Mouse (Mus musculus): ENCODE data around the gene Gpx1. TPM values are rescaled to one million over a fixed set of nuclear protein-coding genes. Genes with fewer than 3 reads are reported as not detected.

Gpx1 gene
- total and polyA plus RNA-seq, 2 experiments: 5,348 to 8,357 TPM

DNA sequence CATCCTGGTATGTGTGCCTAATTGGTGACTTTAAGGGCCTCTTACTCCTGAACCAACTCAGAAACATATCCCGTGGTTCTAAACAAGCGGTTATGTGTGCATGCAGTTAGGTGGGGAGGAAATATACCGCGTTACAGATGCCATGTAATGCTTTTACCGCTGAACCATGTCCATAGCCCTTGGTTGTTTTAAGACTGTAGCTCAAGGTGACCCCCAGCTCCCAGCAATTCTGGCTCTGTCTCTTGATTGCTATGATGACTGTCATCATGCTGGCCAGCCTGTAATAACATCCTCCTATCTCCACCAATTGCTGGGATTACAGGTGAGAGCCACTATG, 2.4 kb downstream of the Gpx1 start:
- peak; percentile 78 for DNase-seq (ENCODE audit: extremely low read depth, low read depth, low spot score)
- peaks cover 13% of the 10 kb centered on the region for H3K36me3 ChIP-seq (ENCODE audit: control insufficient read depth, insufficient read depth, low read length)
- peak overlapping the region; percentile 99 for H3K27ac ChIP-seq (replicated peaks; ENCODE audit: insufficient read depth, low read depth, low read length)
- peaks cover 4% of the 10 kb centered on the region; the same call in 1 of the 2 replicates for H3K79me2 ChIP-seq (ENCODE audit: control insufficient read depth, insufficient read depth, low read length)
- peak overlapping the region; percentile 86 for H3K4me3 ChIP-seq (ENCODE audit: insufficient read depth, low read depth, low read length)
- H3K4me1 ChIP-seq (ENCODE audit: control insufficient read depth, insufficient read depth, low read length): peaks cover 25% of the 10 kb centered on the region
- peak overlapping the region; percentile 93 for H3K9ac ChIP-seq (ENCODE audit: low read depth, low read length)
- no peak for TF ChIP-seq CTCF (IDR thresholded peaks at IDR 0.05; ENCODE audit: low read depth, low read length)
- TF ChIP-seq POLR2A (IDR thresholded peaks at IDR 0.05; ENCODE audit: extremely low read depth, insufficient read depth, low read length): no peak
- 19% methylated on average over 5 of the region's 5 CpGs for WGBS
- H3K27me3 ChIP-seq (ENCODE audit: control insufficient read depth, insufficient read depth, low read length): no peaks in the 10 kb centered on the region

DNA sequence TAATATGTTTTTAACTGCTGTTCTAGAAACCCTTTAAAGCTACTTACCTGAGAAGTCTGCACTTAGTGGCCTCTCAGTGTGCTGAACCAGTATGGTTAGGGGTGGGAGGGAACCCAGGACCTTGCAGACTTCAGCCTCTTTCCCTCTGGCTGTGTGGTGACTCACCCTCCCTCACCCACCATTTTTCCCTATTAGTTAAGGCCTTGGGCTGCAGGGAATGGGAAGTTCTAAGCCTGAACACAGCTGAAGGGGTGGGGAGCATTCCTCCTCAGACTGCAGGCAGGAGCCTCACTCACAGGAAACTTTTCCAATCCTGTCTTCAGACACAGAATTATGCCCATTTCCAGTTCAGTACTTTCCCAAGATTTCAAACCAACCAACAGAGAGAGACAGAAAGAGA, 3.1 kb downstream of the Gpx1 start:
- no peak for DNase-seq (ENCODE audit: extremely low read depth, low read depth, low spot score)
- H3K27me3 ChIP-seq (ENCODE audit: control insufficient read depth, insufficient read depth, low read length): no peaks in the 10 kb centered on the region
- peak overlapping the region; percentile 86 for H3K4me3 ChIP-seq (ENCODE audit: insufficient read depth, low read depth, low read length)
- peaks cover 4% of the 10 kb centered on the region; the same call in 1 of the 2 replicates for H3K79me2 ChIP-seq (ENCODE audit: control insufficient read depth, insufficient read depth, low read length)
- H3K4me1 ChIP-seq (ENCODE audit: control insufficient read depth, insufficient read depth, low read length): peaks cover 25% of the 10 kb centered on the region
- H3K9ac ChIP-seq (ENCODE audit: low read depth, low read length): peak overlapping the region; percentile 68
- peak overlapping the region; percentile 99 for H3K27ac ChIP-seq (replicated peaks; ENCODE audit: insufficient read depth, low read depth, low read length)
- peaks cover 12% of the 10 kb centered on the region for H3K36me3 ChIP-seq (ENCODE audit: control insufficient read depth, insufficient read depth, low read length)
- TF ChIP-seq CTCF (IDR thresholded peaks at IDR 0.05; ENCODE audit: low read depth, low read length) (no peak), POLR2A (IDR thresholded peaks at IDR 0.05; ENCODE audit: extremely low read depth, insufficient read depth, low read length) (no peak)

DNA sequence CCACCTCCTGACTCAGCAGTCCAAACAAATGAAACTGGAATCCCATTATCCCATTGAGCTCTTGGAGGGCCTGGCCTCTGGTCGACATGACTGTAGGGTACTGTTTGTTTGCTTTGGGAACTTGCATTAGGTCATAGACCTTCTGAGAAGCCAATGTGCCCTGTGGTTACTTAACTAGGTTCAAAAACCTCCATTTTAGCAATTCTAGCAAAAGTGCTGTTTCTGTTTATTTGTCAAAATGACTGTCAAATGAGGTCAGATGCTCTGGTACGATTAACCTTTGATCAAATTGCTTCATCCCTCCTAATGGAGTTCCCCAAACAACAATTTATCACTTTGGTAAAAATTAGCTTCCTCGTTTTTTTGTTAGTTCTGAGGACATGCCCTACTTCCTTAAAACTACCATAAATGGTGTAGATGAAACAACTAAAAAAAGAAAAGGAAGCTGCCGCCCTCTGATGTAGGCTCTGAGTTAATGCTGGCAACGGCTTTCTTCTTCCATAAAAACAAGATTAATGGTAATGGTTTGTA, 3.7 kb downstream of the Gpx1 start:
- Histone ChIP-seq H3K27me3 (ENCODE audit: control insufficient read depth, insufficient read depth, low read length) (no peaks in the 10 kb centered on the region), H3K79me2 (ENCODE audit: control insufficient read depth, insufficient read depth, low read length) (peaks cover 4% of the 10 kb centered on the region; the same call in 1 of the 2 replicates), H3K27ac (replicated peaks; ENCODE audit: insufficient read depth, low read depth, low read length) (peak overlapping the region; percentile 99), H3K9ac (ENCODE audit: low read depth, low read length) (no peak overlapping the region), H3K4me1 (ENCODE audit: control insufficient read depth, insufficient read depth, low read length) (peaks cover 25% of the 10 kb centered on the region), H3K36me3 (ENCODE audit: control insufficient read depth, insufficient read depth, low read length) (peaks cover 12% of the 10 kb centered on the region), H3K4me3 (ENCODE audit: insufficient read depth, low read depth, low read length) (no peak overlapping the region)
- TF ChIP-seq CTCF (IDR thresholded peaks at IDR 0.05; ENCODE audit: low read depth, low read length) (no peak), POLR2A (IDR thresholded peaks at IDR 0.05; ENCODE audit: extremely low read depth, insufficient read depth, low read length) (no peak)
- DNase-seq (ENCODE audit: extremely low read depth, low read depth, low spot score): peak; percentile 100
- WGBS: under 1% methylated on average over 5 of the region's 5 CpGs

DNA sequence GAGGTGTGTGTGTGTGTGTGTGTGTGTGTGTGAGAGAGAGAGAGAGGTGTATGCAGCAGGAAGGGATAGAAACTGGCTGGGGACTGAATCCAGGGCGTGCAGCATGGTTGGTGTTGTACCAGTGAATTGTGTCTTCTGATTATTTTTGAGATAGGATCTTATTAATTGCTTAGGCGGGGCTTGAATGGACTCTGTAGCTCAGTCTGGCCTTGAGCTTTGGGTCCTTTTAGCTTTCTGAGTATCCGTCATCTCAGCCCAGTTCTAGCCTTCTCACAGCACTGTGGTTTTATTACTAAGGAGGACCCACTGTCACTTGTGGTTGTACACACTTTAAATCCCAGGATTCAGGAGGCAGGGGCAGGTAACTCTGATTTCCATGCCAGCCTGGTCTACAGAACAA, 4.6 kb downstream of the Gpx1 start:
- TF ChIP-seq CTCF (IDR thresholded peaks at IDR 0.05; ENCODE audit: low read depth, low read length): no peak
- Histone ChIP-seq H3K79me2 (ENCODE audit: control insufficient read depth, insufficient read depth, low read length) (peaks cover 4% of the 10 kb centered on the region; the same call in 1 of the 2 replicates), H3K4me1 (ENCODE audit: control insufficient read depth, insufficient read depth, low read length) (peaks cover 25% of the 10 kb centered on the region), H3K27ac (replicated peaks; ENCODE audit: insufficient read depth, low read depth, low read length) (peak overlapping the region; percentile 90), H3K9ac (ENCODE audit: low read depth, low read length) (peak overlapping the region; percentile 54), H3K36me3 (ENCODE audit: control insufficient read depth, insufficient read depth, low read length) (peaks cover 10% of the 10 kb centered on the region), H3K27me3 (ENCODE audit: control insufficient read depth, insufficient read depth, low read length) (no peaks in the 10 kb centered on the region), H3K4me3 (ENCODE audit: insufficient read depth, low read depth, low read length) (no peak overlapping the region)
- 36% methylated on average over 3 of the region's 3 CpGs for WGBS
- DNase-seq (ENCODE audit: extremely low read depth, low read depth, low spot score): peak; percentile 68

DNA sequence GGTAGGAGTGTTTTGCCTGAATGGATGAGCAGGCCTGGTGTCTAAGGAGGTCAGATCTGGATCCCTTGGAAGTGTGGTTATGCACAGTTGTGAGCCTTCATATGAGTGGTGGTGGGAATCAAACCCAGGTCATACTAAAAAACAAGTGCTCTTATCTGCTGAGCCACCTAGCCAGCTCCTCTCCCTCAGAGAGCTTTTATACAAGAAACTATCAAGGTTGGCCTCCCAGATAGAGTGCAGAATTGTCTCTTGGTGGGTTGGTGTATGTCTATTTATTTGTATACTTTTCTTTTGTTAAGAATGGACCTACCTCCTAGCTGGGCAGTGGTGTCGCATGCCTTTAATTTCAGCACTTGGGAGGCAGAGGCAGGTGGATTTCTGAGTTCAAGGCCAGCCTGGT, 5.1 kb downstream of the Gpx1 start:
- Histone ChIP-seq H3K79me2 (ENCODE audit: control insufficient read depth, insufficient read depth, low read length) (peaks cover 4% of the 10 kb centered on the region; the same call in 1 of the 2 replicates), H3K36me3 (ENCODE audit: control insufficient read depth, insufficient read depth, low read length) (peaks cover 10% of the 10 kb centered on the region), H3K4me1 (ENCODE audit: control insufficient read depth, insufficient read depth, low read length) (peaks cover 24% of the 10 kb centered on the region), H3K27me3 (ENCODE audit: control insufficient read depth, insufficient read depth, low read length) (no peaks in the 10 kb centered on the region), H3K9ac (ENCODE audit: low read depth, low read length) (no peak overlapping the region), H3K27ac (replicated peaks; ENCODE audit: insufficient read depth, low read depth, low read length) (peak overlapping the region; percentile 90), H3K4me3 (ENCODE audit: insufficient read depth, low read depth, low read length) (no peak overlapping the region)
- WGBS: 21% methylated on average over 1 of the region's 1 CpGs
- TF ChIP-seq POLR2A (IDR thresholded peaks at IDR 0.05; ENCODE audit: extremely low read depth, insufficient read depth, low read length) (no peak), CTCF (IDR thresholded peaks at IDR 0.05; ENCODE audit: low read depth, low read length) (no peak)
- DNase-seq (ENCODE audit: extremely low read depth, low read depth, low spot score): no peak

DNA sequence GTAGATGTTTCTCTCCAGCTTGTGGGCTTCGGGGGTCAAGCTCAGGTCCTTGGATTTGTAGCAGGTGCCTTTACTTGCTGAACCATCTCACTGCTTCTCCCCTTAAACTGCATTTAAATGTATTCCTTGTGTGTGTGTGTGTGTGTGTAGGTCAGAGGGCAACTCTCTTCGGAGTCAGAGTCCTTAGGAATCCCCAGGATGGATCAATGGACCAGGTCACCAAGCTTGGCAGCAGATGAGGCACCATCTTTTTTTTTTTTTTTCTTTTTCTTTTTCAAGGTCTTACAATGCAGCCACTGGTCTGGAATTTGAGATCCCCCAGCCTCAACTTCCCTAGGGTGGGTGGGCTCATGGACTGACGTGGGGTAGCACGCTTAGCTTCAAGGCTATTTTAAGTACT, 5.8 kb downstream of the Gpx1 start:
- H3K27ac ChIP-seq (replicated peaks; ENCODE audit: insufficient read depth, low read depth, low read length): peak overlapping the region; percentile 90
- no peak overlapping the region for H3K9ac ChIP-seq (ENCODE audit: low read depth, low read length)
- TF ChIP-seq CTCF (IDR thresholded peaks at IDR 0.05; ENCODE audit: low read depth, low read length): no peak
- TF ChIP-seq POLR2A (IDR thresholded peaks at IDR 0.05; ENCODE audit: extremely low read depth, insufficient read depth, low read length): no peak
- no peak overlapping the region for H3K4me3 ChIP-seq (ENCODE audit: insufficient read depth, low read depth, low read length)
- peaks cover 10% of the 10 kb centered on the region; the same call in 1 of the 2 replicates for H3K79me2 ChIP-seq (ENCODE audit: control insufficient read depth, insufficient read depth, low read length)
- H3K36me3 ChIP-seq (ENCODE audit: control insufficient read depth, insufficient read depth, low read length): peaks cover 10% of the 10 kb centered on the region
- peak; percentile 92 for DNase-seq (ENCODE audit: extremely low read depth, low read depth, low spot score)
- WGBS: 37% methylated on average over 4 of the region's 4 CpGs
- no peaks in the 10 kb centered on the region for H3K27me3 ChIP-seq (ENCODE audit: control insufficient read depth, insufficient read depth, low read length)
- peaks cover 24% of the 10 kb centered on the region for H3K4me1 ChIP-seq (ENCODE audit: control insufficient read depth, insufficient read depth, low read length)

Data from liver, adult 2 months (tissue).